Mouse (Mus musculus) neural tube, embryonic 11.5 days (tissue): ENCODE results near the gene Olfr378. TPM values are rescaled to one million over a fixed set of nuclear protein-coding genes. Genes with fewer than 3 reads are reported as not detected.

Experiments used
- ATAC-seq: fragments of 200-750 bp; cut with Nextera tagmentation; 2 replicates; pipeline ENCODE4 v1.8.0; 2017; ENCODE audit warnings: moderate number of reproducible peaks, mild to moderate bottlenecking, moderate TSS enrichment, moderate library complexity; ENCODE audit not compliant: insufficient read depth, low FRiP score, low TSS enrichment
- DNase-seq: peaks from one replicate; pipeline ENCODE4 v3.0.0-alpha.2; 2015; ENCODE audit warnings: low spot score
- H3K27ac ChIP-seq: fragments of 300-500 bp; sonication (generic); 2 replicates; pipeline ENCODE4 v1.5.1; 2014; ENCODE audit warnings: low read depth, mild to moderate bottlenecking, low read length
- H3K27me3 ChIP-seq: fragments of 300-500 bp; sonication (generic); 2 replicates; pipeline ENCODE4 v1.6.1; 2014; ENCODE audit warnings: mild to moderate bottlenecking, low read length, mixed read lengths; ENCODE audit not compliant: control insufficient read depth, insufficient read depth
- H3K36me3 ChIP-seq: fragments of 300-500 bp; sonication (generic); 2 replicates; pipeline ENCODE4 v1.6.1; 2014; ENCODE audit warnings: mild to moderate bottlenecking, low read length, moderate library complexity, mixed read lengths; ENCODE audit not compliant: control insufficient read depth, insufficient read depth
- H3K4me1 ChIP-seq: fragments of 300-500 bp; sonication (generic); 2 replicates; pipeline ENCODE4 v1.6.1; 2014; ENCODE audit warnings: low read length, mixed read lengths; ENCODE audit not compliant: control insufficient read depth, insufficient read depth
- H3K4me2 ChIP-seq: fragments of 300-500 bp; sonication (generic); 2 replicates; pipeline ENCODE4 v1.6.1; 2014; ENCODE audit warnings: low read depth, mild to moderate bottlenecking, moderate library complexity
- H3K4me3 ChIP-seq: fragments of 300-500 bp; sonication (generic); 2 replicates; pipeline ENCODE4 v1.5.1; 2014; ENCODE audit warnings: low read depth, low read length
- H3K9ac ChIP-seq: fragments of 300-500 bp; sonication (generic); 2 replicates; pipeline ENCODE4 v1.6.1; 2014; ENCODE audit warnings: mild to moderate bottlenecking, low read length
- H3K9me3 ChIP-seq: fragments of 300-500 bp; sonication (generic); 2 replicates; pipeline ENCODE4 v1.6.1; 2016; ENCODE audit warnings: low read length; ENCODE audit not compliant: control insufficient read depth
- WGBS: fragments of 180-500 bp; shearing (Covaris S2); extraction: QIAGEN DNeasy Blood & Tissue Kit; methylation state at CpG from one replicate; pipeline ENCODE4 v1.1.7; 2014; 5-methylcytosine and 5-hydroxymethylcytosine counted together
- polyA plus RNA-seq: library from polyadenylated mRNA; unstranded; fragments of >200 nt; fragmentation: Nextera tagmentation; extraction: Ambion mirVana; gene quantifications from 2 replicates; pipeline ENCODE4 v1.2.1, GENCODE M21; 2014

The Olfr378 gene
- polyA plus RNA-seq, result not detected in 2 replicates

GRCm38 (mm10) chr11:73428377-73428776 is at the start of gene Olfr378:
Gene Olfr378 (minus strand): TSS chr11:73428477.
- no peak for ATAC-seq

GRCm38 (mm10) chr11:73457408-73457807 is 29.1 kb upstream of the Olfr378 start, which contains the start of gene Olfr380:
Gene Olfr380 (minus strand): TSS chr11:73457508.
- Histone ChIP-seq H3K36me3 (no peaks in the 10 kb centered on the region), H3K27ac (no peak within 1 kb of the TSS), H3K4me3 (no peak within 1 kb of the TSS), H3K9me3 (no peaks in the 10 kb centered on the region), H3K4me2 (no peak within 1 kb of the TSS), H3K27me3 (no peaks in the 10 kb centered on the region), H3K4me1 (no peaks in the 10 kb centered on the region), H3K9ac (no peak within 1 kb of the TSS)
- 95% methylated on average over 1 of the region's 1 CpGs for WGBS
- ATAC-seq (no peak), DNase-seq (no peak)

More at GRCm38 (mm10) chr11:73428377-73428776, at the start of gene Olfr378:
- Histone ChIP-seq H3K4me2 (no peak within 1 kb of the TSS), H3K36me3 (no peaks in the 10 kb centered on the region), H3K4me3 (no peak within 1 kb of the TSS), H3K9ac (no peak within 1 kb of the TSS), H3K27ac (no peak within 1 kb of the TSS), H3K4me1 (no peaks in the 10 kb centered on the region), H3K9me3 (no peaks in the 10 kb centered on the region), H3K27me3 (no peaks in the 10 kb centered on the region)
- WGBS, result 95% methylated on average over 1 of the region's 1 CpGs
- no peak for DNase-seq

- Histone ChIP-seq H3K9me3 (no peaks in the 10 kb centered on the region), H3K4me2 (no peak within 1 kb of the TSS), H3K27me3 (no peaks in the 10 kb centered on the region), H3K4me3 (no peak within 1 kb of the TSS), H3K27ac (no peak within 1 kb of the TSS), H3K9ac (no peak within 1 kb of the TSS), H3K36me3 (no peaks in the 10 kb centered on the region), H3K4me1 (no peaks in the 10 kb centered on the region)
- DNase-seq, result no peak
- ATAC-seq, result no peak
Observed at GRCm38 (mm10) chr11:73399514-73399913, 28.8 kb downstream of the Olfr378 start, which contains the start of gene Olfr1. Gene Olfr1 (minus strand): TSS chr11:73399614.

- Histone ChIP-seq H3K4me2 (no peak overlapping the region), H3K9ac (no peak overlapping the region), H3K36me3 (no peaks in the 10 kb centered on the region), H3K27me3 (no peaks in the 10 kb centered on the region), H3K4me1 (no peaks in the 10 kb centered on the region), H3K9me3 (no peaks in the 10 kb centered on the region), H3K4me3 (no peak overlapping the region), H3K27ac (no peak overlapping the region)
- 73% methylated on average over 4 of the region's 4 CpGs for WGBS
- no peak for DNase-seq
- ATAC-seq, result no peak
Observed at GRCm38 (mm10) chr11:73395374-73395773, 32.9 kb downstream of the Olfr378 start.

Other genes starting within 250 kb of the Olfr378 start
- gene Ctns, start 229.4 kb downstream of the Olfr378 start, polyA plus RNA-seq, result 21.3 TPM in 2 replicates
- 0.73 and 1.6 TPM in 2 replicates for gene Shpk, start 229.0 kb downstream of the Olfr378 start, polyA plus RNA-seq
- 0.18 TPM in 1 of 2 replicates, not detected in the other for gene Trpv1, start 194.2 kb downstream of the Olfr378 start, polyA plus RNA-seq
- 0.04 TPM in 2 replicates for gene Trpv3, start 161.1 kb downstream of the Olfr378 start, polyA plus RNA-seq
- gene Aspa, start 98.9 kb downstream of the Olfr378 start, polyA plus RNA-seq, result 0.15 TPM in 1 of 2 replicates, not detected in the other
- gene Gm49340, start 98.7 kb downstream of the Olfr378 start, polyA plus RNA-seq, result not detected in 2 replicates
- gene Spata22, start 98.7 kb downstream of the Olfr378 start, polyA plus RNA-seq, result not detected in 2 replicates
- not detected in 2 replicates for gene Olfr20, start 77.7 kb downstream of the Olfr378 start, polyA plus RNA-seq
- gene Olfr376, start 57.2 kb downstream of the Olfr378 start, polyA plus RNA-seq, result not detected in 2 replicates
- gene Olfr1, start 28.9 kb downstream of the Olfr378 start, polyA plus RNA-seq, result not detected in 2 replicates
- not detected in 2 replicates for gene Olfr380, start 29.0 kb upstream of the Olfr378 start, polyA plus RNA-seq
- gene Olfr381, start 63.1 kb upstream of the Olfr378 start, polyA plus RNA-seq, result not detected in 2 replicates
- not detected in 2 replicates for gene Olfr382, start 88.7 kb upstream of the Olfr378 start, polyA plus RNA-seq
- gene Olfr385, start 164.5 kb upstream of the Olfr378 start, polyA plus RNA-seq, result not detected in 2 replicates
- not detected in 2 replicates for gene Olfr384, start 170.1 kb upstream of the Olfr378 start, polyA plus RNA-seq